Mouse (Mus musculus) cerebellum, adult 2 months (tissue): Measurements from ENCODE around the gene Syt3.

Experiments used
- CTCF ChIP-seq: fragments of 200-500 bp; IDR thresholded peaks from 2 replicates; pipeline ENCODE4 v1.5.1; 2011; ENCODE audit warnings: low read depth, mild to moderate bottlenecking, control low read depth, low read length, moderate library complexity, borderline replicate concordance; ENCODE audit not compliant: insufficient read depth
- POLR2A ChIP-seq: fragments of 200-500 bp; IDR thresholded peaks from 2 replicates; pipeline ENCODE4 v1.6.1; 2011; ENCODE audit warnings: low read length, control low read depth, borderline replicate concordance; ENCODE audit not compliant: insufficient read depth

GRCm38 (mm10) chr7:44358012-44358411 is 25.9 kb upstream of the Syt3 start:
- TF ChIP-seq POLR2A: no peak
- no peak for TF ChIP-seq CTCF
